20 mouse cellular contexts compared by ENCODE assay signal in genomic region chr5:17426930-17427329, GRCm38 (mm10). TPM values are rescaled to one million over a fixed set of nuclear protein-coding genes. Genes with fewer than 3 reads are reported as not detected.
"Had no signal": no experiment of that assay in that cellular context is flagged by ENCODE, and none has a peak within 500 bp of the region (broad histone marks: within the 10 kb centered on the region; RNA-seq: fewer than 3 reads in every experiment).

No protein-coding gene starts in this region.

- H3K9me3 ChIP-seq: limb, embryonic 13.5 days; midbrain, embryonic 10.5 days; midbrain, embryonic 15.5 days; neural tube, embryonic 12.5 days had no signal

- H3K9ac ChIP-seq: limb, embryonic 13.5 days; lung, embryonic 14.5 days; midbrain, embryonic 15.5 days; neural tube, embryonic 12.5 days had no signal

- ATAC-seq: hindbrain, postnatal 0 days; midbrain, embryonic 15.5 days had no signal

- H3K4me2 ChIP-seq: limb, embryonic 13.5 days; liver, embryonic 11.5 days; lung, embryonic 14.5 days; midbrain, embryonic 15.5 days; neural tube, embryonic 12.5 days had no signal

- H3K27me3 ChIP-seq: limb, embryonic 13.5 days; midbrain, embryonic 15.5 days; neural tube, embryonic 12.5 days had no signal

- H3K4me3 ChIP-seq: layer of hippocampus, adult 2 months; limb, embryonic 13.5 days; midbrain, embryonic 10.5 days; midbrain, embryonic 15.5 days; neural tube, embryonic 12.5 days had no signal

- H3K27ac ChIP-seq: hindbrain, postnatal 0 days; layer of hippocampus, adult 2 months; limb, embryonic 13.5 days; midbrain, embryonic 10.5 days; midbrain, embryonic 15.5 days; neural tube, embryonic 12.5 days had no signal

- H3K4me1 ChIP-seq: limb, embryonic 13.5 days; midbrain, embryonic 10.5 days; midbrain, embryonic 15.5 days; neural tube, embryonic 12.5 days had no signal

- DNase-seq: left cerebral cortex, postnatal 4 days; lung, embryonic 14.5 days; lung, postnatal 10 days; lung, postnatal 4 days; thymus, adult 18-20 months; thymus, postnatal 14 days had no signal

- H3K36me3 ChIP-seq: limb, embryonic 13.5 days; midbrain, embryonic 10.5 days; midbrain, embryonic 15.5 days; neural tube, embryonic 12.5 days had no signal

RNA-seq across cellular contexts. Expression of gene Speer4f1, which starts 49.0 kb away (rescaled TPM):
- total RNA-seq: hindbrain, postnatal 0 days; layer of hippocampus, adult 2 months; layer of hippocampus, postnatal 10 days; left cerebral cortex, postnatal 4 days; megakaryocyte, adult 5-6 weeks; monocyte, adult 5-6 weeks; neutrophil, adult 5-6 weeks had no signal
- polyA plus RNA-seq: hindbrain, postnatal 0 days; intestine, embryonic 14.5 days; limb, embryonic 13.5 days; liver, embryonic 11.5 days; liver, embryonic 16.5 days; lung, embryonic 14.5 days; midbrain, embryonic 10.5 days; midbrain, embryonic 15.5 days; neural tube, embryonic 12.5 days; stomach, embryonic 14.5 days had no signal

RNA-seq across cellular contexts. Expression of gene Speer4f2, which starts 54.0 kb away (rescaled TPM):
- total RNA-seq: hindbrain, postnatal 0 days; layer of hippocampus, adult 2 months; layer of hippocampus, postnatal 10 days; left cerebral cortex, postnatal 4 days; megakaryocyte, adult 5-6 weeks; monocyte, adult 5-6 weeks; neutrophil, adult 5-6 weeks had no signal
- polyA plus RNA-seq: hindbrain, postnatal 0 days; intestine, embryonic 14.5 days; limb, embryonic 13.5 days; liver, embryonic 11.5 days; liver, embryonic 16.5 days; lung, embryonic 14.5 days; midbrain, embryonic 10.5 days; midbrain, embryonic 15.5 days; neural tube, embryonic 12.5 days; stomach, embryonic 14.5 days had no signal
